Mouse (Mus musculus) T-helper 1 cell (primary cell): Measurements from ENCODE around the gene Cnnm3.

Experiments used
- in situ Hi-C: fragments of 300-600 bp; cut with MboI, MseI; formaldehyde crosslinking; loops from one replicate; pipeline ENCODE4 v1.15.1; 2025; ENCODE audit warnings: high pct_unique_total_duplicates

Cnnm3 gene

DNA sequence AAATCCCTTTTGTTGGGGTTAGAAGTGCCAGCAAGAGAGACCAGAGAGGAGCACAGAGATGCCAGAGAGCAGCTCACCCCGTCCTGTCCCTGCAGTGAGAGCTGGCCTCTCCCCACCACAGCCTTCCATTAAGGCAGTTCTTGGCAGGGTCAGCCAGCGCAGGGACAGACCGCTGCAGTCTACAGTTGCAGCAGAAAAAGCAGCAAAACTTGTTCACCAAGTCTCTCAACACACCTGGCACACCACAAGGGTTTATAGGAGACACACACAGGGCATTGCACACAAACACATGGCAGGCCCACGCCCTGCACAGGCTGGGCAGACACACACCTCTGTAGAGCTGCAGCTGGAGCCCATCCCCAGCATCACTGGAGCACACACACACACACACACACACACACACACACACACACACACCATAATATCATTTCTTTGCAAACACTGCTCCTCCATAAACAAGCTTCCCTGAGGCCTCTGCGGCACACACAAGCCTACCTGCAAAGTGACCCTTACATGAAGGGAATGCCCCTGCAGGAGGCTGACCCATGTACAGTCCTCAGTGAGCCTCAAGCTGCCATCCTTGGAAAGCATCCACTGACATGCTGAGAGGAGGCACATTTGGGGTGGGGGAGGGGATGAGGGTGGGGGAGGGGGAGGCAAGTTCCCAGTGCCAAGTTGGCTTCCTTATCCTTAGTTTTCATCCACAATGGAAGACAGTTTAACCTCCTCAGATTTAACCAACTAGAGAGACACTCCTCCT lies 62.7 kb downstream of the Cnnm3 start:
- in situ Hi-C loops, result no loop called here

DNA sequence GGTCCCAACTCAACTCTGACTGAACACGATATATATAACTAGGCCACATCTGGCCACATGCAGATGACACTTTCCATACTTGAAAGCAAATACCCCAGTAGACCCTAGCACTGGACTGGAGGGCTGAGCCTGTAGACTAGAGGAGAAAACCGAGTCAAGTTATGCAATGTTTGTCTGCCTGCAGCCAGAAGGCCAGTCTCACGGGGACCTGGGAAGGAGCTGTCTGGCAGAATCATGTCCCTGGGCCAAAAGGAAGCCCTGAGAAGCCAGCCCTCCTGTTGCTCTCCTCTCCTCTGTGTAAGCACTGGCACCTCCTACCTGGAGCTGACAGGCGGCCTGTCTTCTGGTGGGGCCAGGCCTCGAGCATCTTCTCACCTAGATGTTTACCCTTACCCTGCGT lies 63.7 kb downstream of the Cnnm3 start:
- in situ Hi-C loops, result no loop called here

DNA sequence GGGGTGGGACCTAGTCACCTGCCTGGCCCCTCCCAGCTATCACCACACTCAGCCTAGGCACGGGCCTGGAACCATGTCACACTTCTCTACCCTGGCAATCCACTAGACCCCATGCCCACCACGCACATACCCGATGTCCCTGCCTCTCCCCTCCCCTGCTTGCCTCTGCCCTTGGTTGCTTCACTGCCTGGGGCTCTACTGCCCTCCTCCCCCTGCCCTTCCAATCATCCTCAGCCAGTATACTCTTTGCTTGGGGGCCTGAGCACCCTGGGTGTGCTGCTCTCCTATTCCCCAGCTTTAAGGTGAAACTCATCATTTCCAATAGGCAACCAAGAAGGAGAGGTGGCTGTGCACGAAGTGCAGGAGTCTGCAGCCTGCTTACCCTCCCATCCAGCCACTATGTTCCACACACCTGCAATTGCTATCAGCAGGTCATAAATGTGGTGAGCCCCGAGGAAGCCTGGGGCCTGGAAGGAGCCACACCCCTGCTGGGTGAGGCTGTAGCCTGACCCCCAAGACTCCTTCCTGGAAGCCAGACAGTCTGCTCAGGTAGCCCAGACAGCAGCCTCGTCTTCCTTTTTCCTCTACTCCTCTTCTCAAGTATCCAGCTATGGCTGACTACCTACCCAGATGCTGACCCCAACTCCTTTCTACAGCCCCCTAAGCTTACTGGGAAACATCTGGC lies 65.5 kb downstream of the Cnnm3 start:
- in situ Hi-C loops, result no loop called here
